Mouse (Mus musculus) heart, embryonic 15.5 days (tissue): Measurements from ENCODE around the gene Rhbg. TPM values are rescaled to one million over a fixed set of nuclear protein-coding genes. Genes with fewer than 3 reads are reported as not detected.

ENCODE experiments used
- ATAC-seq: fragments of 200-750 bp; cut with Nextera tagmentation; replicated peaks from 2 replicates; pipeline ENCODE4 v1.8.0; 2017; ENCODE audit warnings: low read depth, moderate TSS enrichment; ENCODE audit not compliant: insufficient number of reproducible peaks, insufficient read depth, low FRiP score
- H3K27ac ChIP-seq: fragments of 300-500 bp; sonication (generic); 2 replicates; pipeline ENCODE4 v1.5.1; 2015; ENCODE audit warnings: mild to moderate bottlenecking, inconsistent platforms
- H3K27me3 ChIP-seq: fragments of 300-500 bp; sonication (generic); 2 replicates; pipeline ENCODE4 v1.6.1; 2015; ENCODE audit warnings: inconsistent platforms
- H3K36me3 ChIP-seq: fragments of 300-500 bp; sonication (generic); 2 replicates; pipeline ENCODE4 v1.6.1; 2015; ENCODE audit warnings: mild to moderate bottlenecking, inconsistent platforms
- H3K4me1 ChIP-seq: fragments of 300-500 bp; sonication (generic); replicated peaks from 2 replicates; pipeline ENCODE4 v1.6.1; 2015; ENCODE audit warnings: inconsistent platforms
- H3K4me2 ChIP-seq: fragments of 300-500 bp; sonication (generic); 2 replicates; pipeline ENCODE4 v1.6.1; 2015; ENCODE audit warnings: inconsistent platforms, mild to moderate bottlenecking, moderate library complexity
- H3K4me3 ChIP-seq: fragments of 300-500 bp; sonication (generic); 2 replicates; pipeline ENCODE4 v1.5.1; 2015; ENCODE audit warnings: mild to moderate bottlenecking, inconsistent platforms
- H3K9ac ChIP-seq: fragments of 300-500 bp; sonication (generic); 2 replicates; pipeline ENCODE4 v1.6.1; 2015; ENCODE audit warnings: mild to moderate bottlenecking, inconsistent platforms
- H3K9me3 ChIP-seq: fragments of 300-500 bp; sonication (generic); replicated peaks from 2 replicates; pipeline ENCODE4 v1.6.1; 2016; ENCODE audit warnings: inconsistent platforms
- WGBS: fragments of 180-500 bp; shearing (Covaris S2); methylation state at CpG from one replicate; pipeline ENCODE4 v1.1.7; 2015; ENCODE audit warnings: mixed read lengths; 5-methylcytosine and 5-hydroxymethylcytosine counted together
- polyA plus RNA-seq: library from polyadenylated mRNA; unstranded; fragments of >200 nt; fragmentation: Nextera tagmentation; extraction: Ambion mirVana; gene quantifications from 2 replicates; pipeline ENCODE4 v1.2.1, GENCODE M21; 2015

Rhbg gene
- polyA plus RNA-seq, 1 experiment from 2014 or later: 0.13 TPM

- Histone ChIP-seq H3K4me2 (peak overlapping the region; percentile 64), H3K9ac (no peak overlapping the region), H3K36me3 (no peaks in the 10 kb centered on the region), H3K27ac (no peak overlapping the region), H3K4me1 (peaks cover 21% of the 10 kb centered on the region), H3K27me3 (peaks cover 97% of the 10 kb centered on the region), H3K4me3 (peak overlapping the region; percentile 44), H3K9me3 (no peaks in the 10 kb centered on the region)
- no peak for ATAC-seq
- under 1% methylated on average over 48 of the region's 48 CpGs for WGBS
Observed at GRCm38 (mm10) chr3:88214971-88215552, 39.4 kb downstream of the Rhbg start.

GRCm38 (mm10) chr3:88214197-88214938 lies 40.1 kb downstream of the Rhbg start:
- no peak for ATAC-seq
- Histone ChIP-seq H3K4me2 (peak overlapping the region; percentile 64), H3K27me3 (peaks cover 97% of the 10 kb centered on the region), H3K4me3 (peak overlapping the region; percentile 44), H3K27ac (no peak overlapping the region), H3K36me3 (no peaks in the 10 kb centered on the region), H3K9me3 (no peaks in the 10 kb centered on the region), H3K4me1 (peaks cover 21% of the 10 kb centered on the region), H3K9ac (no peak overlapping the region)
- WGBS: 3% methylated on average over 42 of the region's 42 CpGs

GRCm38 (mm10) chr3:88213019-88213418 lies 41.5 kb downstream of the Rhbg start:
- no peaks in the 10 kb centered on the region for H3K36me3 ChIP-seq
- ATAC-seq: no peak
- H3K27me3 ChIP-seq: peaks cover 98% of the 10 kb centered on the region
- peaks cover 21% of the 10 kb centered on the region for H3K4me1 ChIP-seq
- H3K9me3 ChIP-seq: no peaks in the 10 kb centered on the region
- WGBS: 8% methylated on average over 2 of the region's 2 CpGs
- no peak overlapping the region for H3K4me3 ChIP-seq
- H3K4me2 ChIP-seq: no peak overlapping the region
- no peak overlapping the region for H3K27ac ChIP-seq
- H3K9ac ChIP-seq: no peak overlapping the region

GRCm38 (mm10) chr3:88212356-88212755 lies 42.2 kb downstream of the Rhbg start:
- no peak overlapping the region for H3K4me2 ChIP-seq
- no peak overlapping the region for H3K4me3 ChIP-seq
- no peaks in the 10 kb centered on the region for H3K36me3 ChIP-seq
- no peak overlapping the region for H3K27ac ChIP-seq
- peaks cover 21% of the 10 kb centered on the region for H3K4me1 ChIP-seq
- WGBS: 6% methylated on average over 1 of the region's 1 CpGs
- H3K27me3 ChIP-seq: peaks cover 100% of the 10 kb centered on the region
- no peak overlapping the region for H3K9ac ChIP-seq
- no peak for ATAC-seq
- H3K9me3 ChIP-seq: no peaks in the 10 kb centered on the region

GRCm38 (mm10) chr3:88210918-88211317 lies 43.6 kb downstream of the Rhbg start:
- Histone ChIP-seq H3K4me3 (no peak overlapping the region), H3K27ac (no peak overlapping the region), H3K4me1 (peaks cover 17% of the 10 kb centered on the region), H3K36me3 (no peaks in the 10 kb centered on the region), H3K4me2 (no peak overlapping the region), H3K27me3 (peaks cover 100% of the 10 kb centered on the region), H3K9ac (no peak overlapping the region), H3K9me3 (no peaks in the 10 kb centered on the region)
- 29% methylated on average over 2 of the region's 2 CpGs for WGBS
- ATAC-seq: no peak

GRCm38 (mm10) chr3:88210121-88210520 lies 44.4 kb downstream of the Rhbg start:
- H3K9me3 ChIP-seq: no peaks in the 10 kb centered on the region
- H3K27me3 ChIP-seq: peaks cover 100% of the 10 kb centered on the region
- H3K4me3 ChIP-seq: no peak overlapping the region
- ATAC-seq: no peak
- no peak overlapping the region for H3K4me2 ChIP-seq
- H3K36me3 ChIP-seq: no peaks in the 10 kb centered on the region
- H3K27ac ChIP-seq: no peak overlapping the region
- H3K4me1 ChIP-seq: peaks cover 9% of the 10 kb centered on the region
- no peak overlapping the region for H3K9ac ChIP-seq
- 17% methylated on average over 2 of the region's 2 CpGs for WGBS

- no peak for ATAC-seq
- H3K27me3 ChIP-seq: peaks cover 100% of the 10 kb centered on the region
- no peak overlapping the region for H3K9ac ChIP-seq
- no peak overlapping the region for H3K4me3 ChIP-seq
- no peak overlapping the region for H3K27ac ChIP-seq
- H3K4me1 ChIP-seq: peaks cover 1% of the 10 kb centered on the region
- 1% methylated on average over 6 of the region's 6 CpGs for WGBS
- no peaks in the 10 kb centered on the region for H3K9me3 ChIP-seq
- no peak overlapping the region for H3K4me2 ChIP-seq
- no peaks in the 10 kb centered on the region for H3K36me3 ChIP-seq
Observed at GRCm38 (mm10) chr3:88209306-88209705, 45.2 kb downstream of the Rhbg start.

GRCm38 (mm10) chr3:88208226-88208720 lies 46.2 kb downstream of the Rhbg start:
- Histone ChIP-seq H3K27ac (no peak overlapping the region), H3K4me1 (no peaks in the 10 kb centered on the region), H3K4me2 (no peak overlapping the region), H3K9ac (no peak overlapping the region), H3K27me3 (peaks cover 100% of the 10 kb centered on the region), H3K36me3 (no peaks in the 10 kb centered on the region), H3K4me3 (no peak overlapping the region), H3K9me3 (no peaks in the 10 kb centered on the region)
- ATAC-seq: no peak
- 13% methylated on average over 3 of the region's 3 CpGs for WGBS

GRCm38 (mm10) chr3:88207451-88208100 lies 46.9 kb downstream of the Rhbg start:
- Histone ChIP-seq H3K9me3 (no peaks in the 10 kb centered on the region), H3K36me3 (no peaks in the 10 kb centered on the region), H3K4me2 (no peak overlapping the region), H3K9ac (no peak overlapping the region), H3K27me3 (peaks cover 100% of the 10 kb centered on the region), H3K27ac (no peak overlapping the region), H3K4me3 (no peak overlapping the region), H3K4me1 (no peaks in the 10 kb centered on the region)
- ATAC-seq: no peak
- 4% methylated on average over 15 of the region's 15 CpGs for WGBS

- 1% methylated on average over 14 of the region's 14 CpGs for WGBS
- Histone ChIP-seq H3K36me3 (no peaks in the 10 kb centered on the region), H3K27me3 (peaks cover 100% of the 10 kb centered on the region), H3K4me1 (no peaks in the 10 kb centered on the region), H3K4me2 (no peak overlapping the region), H3K9me3 (no peaks in the 10 kb centered on the region), H3K4me3 (no peak overlapping the region), H3K27ac (no peak overlapping the region), H3K9ac (no peak overlapping the region)
- no peak for ATAC-seq
Observed at GRCm38 (mm10) chr3:88206901-88207371, 47.6 kb downstream of the Rhbg start.

GRCm38 (mm10) chr3:88206500-88206899 lies 48.0 kb downstream of the Rhbg start:
- Histone ChIP-seq H3K4me1 (no peaks in the 10 kb centered on the region), H3K27ac (no peak overlapping the region), H3K4me3 (no peak overlapping the region), H3K4me2 (no peak overlapping the region), H3K9me3 (no peaks in the 10 kb centered on the region), H3K27me3 (peaks cover 100% of the 10 kb centered on the region), H3K36me3 (no peaks in the 10 kb centered on the region), H3K9ac (no peak overlapping the region)
- ATAC-seq: no peak
- WGBS: 7% methylated on average over 3 of the region's 3 CpGs
